Mouse (Mus musculus) hindbrain, embryonic 10.5 days (tissue): Measurements from ENCODE around the gene Nt5dc2. TPM values are rescaled to one million over a fixed set of nuclear protein-coding genes. Genes with fewer than 3 reads are reported as not detected.
A peak's percentile ranks its signal among the peaks of the same experiment; 100 is the strongest.

Experiments
- DNase-seq: peaks from one replicate; pipeline ENCODE4 v3.0.0-alpha.2; 2017; ENCODE audit warnings: low spot score
- H3K27ac ChIP-seq: fragments of 300-500 bp; sonication (generic); 2 replicates; pipeline ENCODE4 v1.5.1; 2016; ENCODE audit warnings: mild to moderate bottlenecking, moderate library complexity
- H3K27me3 ChIP-seq: fragments of 300-500 bp; sonication (generic); 2 replicates; pipeline ENCODE4 v1.6.1; 2016; ENCODE audit warnings: mild to moderate bottlenecking; ENCODE audit not compliant: poor library complexity, insufficient read depth, severe bottlenecking
- H3K36me3 ChIP-seq: fragments of 300-500 bp; sonication (generic); 2 replicates; pipeline ENCODE4 v1.6.1; 2016; ENCODE audit warnings: mild to moderate bottlenecking, moderate library complexity
- H3K4me1 ChIP-seq: fragments of 300-500 bp; sonication (generic); replicated peaks from 2 replicates; pipeline ENCODE4 v1.6.1; 2016; ENCODE audit warnings: mild to moderate bottlenecking
- H3K4me3 ChIP-seq: fragments of 300-500 bp; sonication (generic); 2 replicates; pipeline ENCODE4 v1.5.1; 2016; ENCODE audit warnings: mild to moderate bottlenecking, moderate library complexity
- H3K9me3 ChIP-seq: fragments of 300-500 bp; sonication (generic); 2 replicates; pipeline ENCODE4 v1.6.1; 2016; ENCODE audit warnings: mild to moderate bottlenecking, moderate library complexity
- WGBS: fragments of 180-500 bp; shearing (Covaris S2); methylation state at CpG from one replicate; pipeline ENCODE4 v1.1.7; 2016; 5-methylcytosine and 5-hydroxymethylcytosine counted together
- polyA plus RNA-seq: library from polyadenylated mRNA; unstranded; fragments of >200 nt; fragmentation: Nextera tagmentation; extraction: Ambion mirVana; gene quantifications from 2 replicates; pipeline ENCODE4 v1.2.1, GENCODE M21; 2016

Gene Nt5dc2
- polyA plus RNA-seq, 1 experiment from 2014 or later: 610 TPM

- Histone ChIP-seq H3K36me3 (peaks cover 36% of the 10 kb centered on the region), H3K4me3 (peak overlapping the region; percentile 98), H3K27ac (peak overlapping the region; percentile 97), H3K4me1 (peaks cover 70% of the 10 kb centered on the region), H3K9me3 (no peaks in the 10 kb centered on the region), H3K27me3 (no peaks in the 10 kb centered on the region)
- 3% methylated on average over 23 of the region's 23 CpGs for WGBS
- DNase-seq: peak; percentile 65
Observed at GRCm38 (mm10) chr14:31128101-31128825, 2.6 kb upstream of the Nt5dc2 start.

- no peaks in the 10 kb centered on the region for H3K27me3 ChIP-seq
- H3K9me3 ChIP-seq: no peaks in the 10 kb centered on the region
- peak within 1 kb of the TSS; percentile 98 for H3K4me3 ChIP-seq
- DNase-seq: peak; percentile 99
- peaks cover 76% of the 10 kb centered on the region for H3K4me1 ChIP-seq
- under 1% methylated on average over 33 of the region's 33 CpGs for WGBS
- H3K27ac ChIP-seq: peak within 1 kb of the TSS; percentile 97
- peaks cover 36% of the 10 kb centered on the region for H3K36me3 ChIP-seq
Observed at GRCm38 (mm10) chr14:31128826-31129219, 2.0 kb upstream of the Nt5dc2 start, which contains the start of gene Smim4. Smim4 (minus strand) TSS chr14:31128956.

GRCm38 (mm10) chr14:31129326-31130235 is 1.3 kb upstream of the Nt5dc2 start:
- no peak for DNase-seq
- peaks cover 82% of the 10 kb centered on the region for H3K4me1 ChIP-seq
- H3K9me3 ChIP-seq: no peaks in the 10 kb centered on the region
- peak overlapping the region; percentile 98 for H3K4me3 ChIP-seq
- no peaks in the 10 kb centered on the region for H3K27me3 ChIP-seq
- H3K27ac ChIP-seq: peak overlapping the region; percentile 97
- 71% methylated on average over 15 of the region's 15 CpGs for WGBS
- peaks cover 36% of the 10 kb centered on the region for H3K36me3 ChIP-seq

GRCm38 (mm10) chr14:31131272-31131821 is 494 bp downstream of the Nt5dc2 start:
- H3K27me3 ChIP-seq: no peaks in the 10 kb centered on the region
- H3K4me3 ChIP-seq: peak overlapping the region; percentile 98
- under 1% methylated on average over 43 of the region's 43 CpGs for WGBS
- H3K9me3 ChIP-seq: no peaks in the 10 kb centered on the region
- H3K4me1 ChIP-seq: peaks cover 73% of the 10 kb centered on the region
- peak overlapping the region; percentile 97 for H3K27ac ChIP-seq
- peak; percentile 57 for DNase-seq
- H3K36me3 ChIP-seq: peaks cover 42% of the 10 kb centered on the region

GRCm38 (mm10) chr14:31132031-31132430 is 1.2 kb downstream of the Nt5dc2 start:
- DNase-seq: no peak
- Histone ChIP-seq H3K36me3 (peaks cover 48% of the 10 kb centered on the region), H3K27me3 (no peaks in the 10 kb centered on the region), H3K4me3 (peak overlapping the region; percentile 98), H3K4me1 (peaks cover 67% of the 10 kb centered on the region), H3K9me3 (no peaks in the 10 kb centered on the region), H3K27ac (peak overlapping the region; percentile 97)
- 13% methylated on average over 6 of the region's 6 CpGs for WGBS

- H3K36me3 ChIP-seq: peaks cover 53% of the 10 kb centered on the region
- no peaks in the 10 kb centered on the region for H3K27me3 ChIP-seq
- H3K27ac ChIP-seq: peak overlapping the region; percentile 97; the same call in 1 of the 2 replicates
- H3K4me1 ChIP-seq: peaks cover 65% of the 10 kb centered on the region
- H3K4me3 ChIP-seq: peak overlapping the region; percentile 98
- 88% methylated on average over 7 of the region's 7 CpGs for WGBS
- DNase-seq: no peak
- H3K9me3 ChIP-seq: no peaks in the 10 kb centered on the region
Observed at GRCm38 (mm10) chr14:31132491-31132975, 1.7 kb downstream of the Nt5dc2 start.

- H3K4me3 ChIP-seq: peak overlapping the region; percentile 98
- no peak for DNase-seq
- H3K36me3 ChIP-seq: peaks cover 59% of the 10 kb centered on the region
- WGBS: 82% methylated on average over 11 of the region's 11 CpGs
- no peaks in the 10 kb centered on the region for H3K27me3 ChIP-seq
- peak overlapping the region; percentile 41; the same call in 1 of the 2 replicates for H3K27ac ChIP-seq
- peaks cover 66% of the 10 kb centered on the region for H3K4me1 ChIP-seq
- no peaks in the 10 kb centered on the region for H3K9me3 ChIP-seq
Observed at GRCm38 (mm10) chr14:31133023-31133665, 2.3 kb downstream of the Nt5dc2 start.

GRCm38 (mm10) chr14:31134015-31135000 is 3.5 kb downstream of the Nt5dc2 start:
- Histone ChIP-seq H3K4me1 (peaks cover 62% of the 10 kb centered on the region), H3K27ac (no peak overlapping the region), H3K36me3 (peaks cover 71% of the 10 kb centered on the region), H3K27me3 (no peaks in the 10 kb centered on the region), H3K9me3 (no peaks in the 10 kb centered on the region), H3K4me3 (no peak overlapping the region)
- no peak for DNase-seq
- WGBS: 92% methylated on average over 25 of the region's 25 CpGs

GRCm38 (mm10) chr14:31135495-31136410 is 4.9 kb downstream of the Nt5dc2 start:
- DNase-seq: no peak
- 94% methylated on average over 34 of the region's 34 CpGs for WGBS
- no peak overlapping the region for H3K27ac ChIP-seq
- H3K4me3 ChIP-seq: no peak overlapping the region
- no peaks in the 10 kb centered on the region for H3K27me3 ChIP-seq
- H3K36me3 ChIP-seq: peaks cover 85% of the 10 kb centered on the region
- no peaks in the 10 kb centered on the region for H3K9me3 ChIP-seq
- H3K4me1 ChIP-seq: peaks cover 50% of the 10 kb centered on the region

GRCm38 (mm10) chr14:31136411-31137280 is 5.8 kb downstream of the Nt5dc2 start:
- Histone ChIP-seq H3K36me3 (peaks cover 94% of the 10 kb centered on the region), H3K4me3 (no peak overlapping the region), H3K4me1 (peaks cover 41% of the 10 kb centered on the region), H3K27ac (no peak overlapping the region), H3K9me3 (no peaks in the 10 kb centered on the region), H3K27me3 (no peaks in the 10 kb centered on the region)
- WGBS: 92% methylated on average over 26 of the region's 26 CpGs
- no peak for DNase-seq
